Mouse (Mus musculus) CD8-positive naive resting alpha-beta T cell, adult 2 months (primary cell): ENCODE measurements around the gene P2rx7.

Experiments
- DNase-seq, 2 experiments: peaks; one replicate each; pipeline ENCODE4 v3.0.0; 2022; ENCODE audit warnings: low read depth in 2 of 2, low spot score in 2 of 2

The P2rx7 gene

DNA sequence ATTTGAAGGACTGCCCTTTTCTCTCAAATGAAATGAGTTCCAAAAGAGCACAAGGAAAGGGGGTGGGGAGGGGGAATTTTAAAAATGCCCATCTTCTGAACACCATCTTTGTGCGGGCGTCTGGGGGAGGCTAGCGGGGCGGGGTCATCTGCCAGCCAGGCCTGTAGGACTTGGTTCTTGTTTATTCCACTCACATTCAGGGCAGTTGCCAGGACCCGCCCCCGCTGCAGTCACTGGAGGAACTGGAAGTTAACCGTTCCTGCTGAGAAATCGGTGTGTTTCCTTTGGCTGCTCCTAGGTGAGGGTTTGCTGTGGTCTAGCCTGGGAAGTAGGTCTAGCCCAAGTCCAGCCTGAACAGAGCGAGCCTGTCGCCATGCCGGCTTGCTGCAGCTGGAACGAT is at the start of gene P2rx7:
Gene P2rx7 (plus strand): TSS at position 211 of the 400 bp plus-strand sequence.
- no peak for DNase-seq

DNA sequence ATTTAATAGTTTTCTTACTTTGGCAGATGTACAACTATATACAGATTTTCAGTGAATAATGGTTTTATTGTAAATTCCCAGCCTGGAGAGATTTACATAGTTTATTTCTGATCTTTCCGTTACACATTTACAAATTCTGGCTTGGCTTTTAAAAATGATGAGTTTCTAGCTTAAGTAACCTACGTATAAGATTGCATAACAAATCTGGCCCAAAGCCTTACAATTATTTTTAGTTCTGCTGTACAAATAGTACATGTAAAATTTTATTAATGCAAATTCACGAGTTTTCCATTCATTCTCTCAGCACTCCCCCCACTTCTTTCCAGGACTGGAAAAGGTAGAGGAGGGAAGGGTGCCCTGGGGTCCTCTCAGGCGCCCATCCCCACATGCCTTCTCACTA is 48.2 kb upstream of the P2rx7 start:
- no peak for DNase-seq

DNA sequence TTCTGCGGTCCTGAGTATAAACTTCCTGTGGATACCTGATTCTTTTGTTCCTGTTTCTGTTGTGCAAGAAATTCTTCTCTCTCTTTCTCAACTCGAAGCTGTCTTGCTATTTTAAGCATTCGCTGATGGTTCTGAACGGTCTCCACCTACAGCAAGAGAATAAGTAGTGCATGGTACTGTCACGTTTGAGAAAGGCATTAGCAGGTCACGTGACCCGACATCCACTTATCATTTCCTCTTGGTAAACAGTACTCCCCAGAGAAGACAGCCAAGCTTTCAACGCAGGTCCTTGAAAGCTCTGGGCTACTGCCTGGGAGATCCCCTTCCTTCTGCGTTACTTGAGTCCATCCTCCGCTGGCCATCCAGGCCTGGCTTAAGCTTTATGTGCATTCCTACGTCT is 41.5 kb upstream of the P2rx7 start:
- peak; percentile 42 to 61 for DNase-seq

DNA sequence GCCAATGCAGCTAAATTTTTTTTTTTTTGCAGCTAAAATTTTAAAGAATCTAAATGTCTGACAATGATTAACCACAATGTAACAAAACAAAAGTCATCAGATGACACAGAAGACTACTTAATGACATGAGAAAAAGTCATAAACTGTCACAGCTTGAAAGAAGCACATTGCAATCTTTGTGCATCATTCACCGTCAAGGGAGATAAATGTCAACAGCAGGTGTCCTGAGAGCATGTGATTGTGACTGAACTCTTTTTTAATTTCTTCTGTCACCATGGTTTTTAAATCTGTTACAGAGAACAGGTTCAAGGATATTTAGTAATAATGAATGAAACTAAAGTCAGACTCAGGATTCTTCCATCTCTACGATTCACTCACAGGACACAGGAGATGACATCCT is 38.8 kb upstream of the P2rx7 start:
- DNase-seq: no peak

DNA sequence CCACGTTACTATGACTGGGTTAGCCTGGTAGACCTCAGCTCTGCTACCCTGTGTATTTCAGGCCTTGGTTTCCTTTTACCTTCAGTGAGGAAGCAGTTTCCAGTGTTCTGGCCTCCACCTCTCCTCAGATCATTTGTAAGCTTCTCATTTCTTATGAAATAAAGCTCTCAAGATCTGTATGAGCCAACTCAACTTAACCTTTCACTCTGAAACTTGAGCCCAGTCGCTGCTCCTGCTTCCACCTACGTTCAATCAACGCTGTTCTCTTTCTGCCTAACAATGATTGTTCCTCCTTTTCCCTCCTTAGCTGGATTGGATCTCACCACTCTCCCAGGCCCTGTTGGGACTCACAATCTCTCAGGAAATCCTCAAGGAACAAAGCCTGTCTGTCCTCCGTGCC is 32.1 kb upstream of the P2rx7 start:
- no peak for DNase-seq

DNA sequence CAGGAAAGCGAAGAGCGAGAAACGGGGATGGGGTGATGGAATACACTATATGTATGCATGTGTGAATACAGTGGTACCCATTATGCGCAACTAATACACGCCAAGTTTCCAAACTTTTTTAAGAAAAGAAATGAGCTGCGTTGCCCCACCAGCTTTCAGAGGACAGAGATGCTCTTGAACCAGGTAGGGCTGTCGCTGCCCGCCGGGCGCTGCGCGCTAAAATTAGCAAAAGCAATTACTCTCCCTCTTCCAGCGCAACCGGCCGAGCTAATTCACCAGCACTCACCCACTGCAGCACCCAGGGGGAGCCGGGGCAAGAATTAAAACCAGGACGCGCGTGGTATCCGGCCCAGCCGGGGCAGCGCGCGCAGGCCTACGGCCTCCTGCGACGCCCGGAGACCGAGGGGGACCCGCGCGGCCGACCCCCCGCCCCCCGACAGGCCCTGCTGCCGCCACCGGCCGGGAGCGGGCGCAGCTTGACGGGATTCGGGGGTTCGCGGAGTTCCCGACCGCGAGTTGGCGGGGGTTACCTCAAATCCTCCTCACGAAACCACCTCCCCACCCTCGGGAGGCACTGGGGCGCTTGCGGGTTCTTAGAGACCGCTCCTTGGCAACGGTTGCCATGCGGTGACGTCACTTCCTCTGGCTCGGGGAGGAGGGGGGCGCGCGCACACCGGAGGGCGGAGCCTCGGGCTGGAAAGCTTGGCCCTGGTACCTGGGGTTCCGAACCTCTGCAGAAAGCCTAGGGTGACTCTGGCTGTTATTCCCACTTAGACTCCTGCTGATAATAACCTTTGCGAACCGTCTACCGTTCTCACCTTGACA is 29.6 kb upstream of the P2rx7 start, which contains the start of gene Ift81:
Gene Ift81 (minus strand): TSS at position 611 of the 825 bp plus-strand sequence.
- peak; percentile 95 to 96 for DNase-seq

DNA sequence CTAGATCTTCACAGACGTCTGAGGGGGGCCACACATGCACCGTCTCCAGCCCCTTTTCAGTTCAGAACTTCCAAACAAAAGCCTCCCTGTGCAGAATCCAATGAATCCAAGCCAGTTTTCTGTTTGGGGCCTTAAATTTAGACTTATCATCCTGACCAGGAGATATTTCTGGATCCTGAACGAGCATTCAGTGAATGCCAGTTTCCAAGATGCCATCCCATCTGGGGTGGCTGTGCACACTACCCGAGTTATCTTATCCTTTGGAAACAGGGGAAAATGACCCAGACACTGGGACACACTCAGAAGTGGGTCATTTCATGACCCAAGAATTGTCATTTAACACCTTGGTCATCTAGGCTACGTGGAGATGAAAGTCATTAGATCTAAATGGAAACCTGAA is 26.0 kb upstream of the P2rx7 start:
- no peak for DNase-seq

DNA sequence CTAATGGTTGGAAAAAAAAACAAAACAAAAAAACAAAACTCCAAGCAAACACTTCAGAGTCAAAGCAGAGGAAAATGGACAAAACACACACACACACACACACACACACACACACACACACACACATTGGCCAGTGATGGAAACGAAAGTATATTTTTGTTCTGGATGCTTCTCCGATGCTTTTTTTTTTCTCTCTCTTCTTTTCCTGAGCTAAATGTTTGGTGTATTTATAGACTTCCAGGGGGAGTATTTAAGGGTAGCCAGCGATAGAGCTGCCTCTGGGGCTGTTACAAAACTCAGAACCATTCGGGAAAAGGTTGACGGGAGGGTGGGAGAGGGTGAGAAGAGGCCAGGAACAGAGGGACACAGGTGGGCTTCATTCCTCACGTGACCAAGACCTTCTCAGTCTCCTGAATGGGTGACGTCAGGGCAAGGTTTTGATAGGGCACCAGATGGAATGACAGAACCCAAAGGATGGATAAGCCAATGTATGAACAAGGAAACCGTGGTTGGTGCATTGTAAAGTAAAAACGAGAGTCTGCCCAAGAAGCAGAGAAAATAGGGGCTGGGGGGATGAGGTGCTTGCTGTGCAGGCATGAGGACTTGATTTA is 23.9 kb upstream of the P2rx7 start:
- DNase-seq: no peak

DNA sequence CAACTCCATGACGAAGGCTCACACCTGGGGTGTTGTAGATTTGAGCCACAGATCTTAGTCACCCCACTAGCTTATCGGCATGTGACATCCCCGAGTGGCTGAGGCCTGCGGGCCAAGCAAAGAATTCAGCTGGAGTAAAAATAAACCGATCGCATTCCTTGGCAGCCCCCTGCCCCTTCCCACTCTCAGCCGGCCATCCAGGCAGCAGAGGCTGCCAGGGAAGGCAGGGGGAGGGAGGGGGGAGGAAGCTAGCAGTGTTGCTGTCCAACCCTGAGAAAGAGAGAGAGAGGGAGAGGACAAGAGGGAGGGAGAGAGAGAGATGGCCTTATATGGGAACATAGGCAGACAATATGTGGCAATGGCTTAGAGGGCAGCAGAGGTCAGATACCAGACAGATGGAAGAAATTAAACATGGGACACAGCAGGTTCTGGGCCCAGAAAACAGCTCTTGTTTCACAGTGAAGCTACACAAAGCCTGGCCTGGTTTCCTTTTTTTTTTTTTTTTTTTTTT is 22.3 kb upstream of the P2rx7 start:
- no peak for DNase-seq

DNA sequence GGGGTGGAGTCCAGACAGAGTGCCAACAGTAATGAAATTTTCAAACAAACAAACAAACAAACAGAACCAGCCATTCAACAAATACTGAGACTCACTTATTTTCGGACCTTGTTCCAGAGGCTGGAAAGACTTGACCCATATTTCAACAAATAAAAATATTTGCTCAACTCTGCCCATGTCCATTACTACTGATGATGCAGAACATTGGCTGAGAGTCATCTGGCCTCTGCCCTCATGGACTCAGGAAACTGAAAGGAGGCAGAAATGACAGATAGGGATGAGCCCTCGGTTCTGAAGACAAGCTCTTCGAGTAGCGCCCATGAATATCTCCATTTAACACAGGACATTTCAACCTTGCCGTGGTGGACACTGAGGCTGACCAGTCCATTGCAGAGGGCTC is 21.2 kb upstream of the P2rx7 start:
- DNase-seq: no peak

DNA sequence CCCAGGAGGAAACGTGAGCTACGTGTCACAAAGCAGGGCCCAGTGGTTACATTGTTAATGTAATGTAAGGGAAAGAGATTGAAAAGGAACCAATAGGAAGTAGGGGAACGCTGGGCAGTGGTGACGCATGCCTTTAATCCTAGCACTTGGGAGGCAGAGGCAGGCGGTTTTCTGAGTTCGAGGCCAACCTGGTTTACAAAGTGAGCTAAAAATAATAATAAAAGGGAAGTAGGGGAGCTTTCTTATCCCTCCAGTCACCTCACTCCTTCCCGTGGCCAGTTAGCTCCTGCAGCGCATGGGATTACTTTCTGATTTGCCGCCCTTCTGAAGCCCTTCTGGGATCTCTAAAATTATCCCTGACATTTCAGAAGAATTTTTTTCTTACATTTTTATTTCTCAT is 19.9 kb upstream of the P2rx7 start:
- DNase-seq: no peak

DNA sequence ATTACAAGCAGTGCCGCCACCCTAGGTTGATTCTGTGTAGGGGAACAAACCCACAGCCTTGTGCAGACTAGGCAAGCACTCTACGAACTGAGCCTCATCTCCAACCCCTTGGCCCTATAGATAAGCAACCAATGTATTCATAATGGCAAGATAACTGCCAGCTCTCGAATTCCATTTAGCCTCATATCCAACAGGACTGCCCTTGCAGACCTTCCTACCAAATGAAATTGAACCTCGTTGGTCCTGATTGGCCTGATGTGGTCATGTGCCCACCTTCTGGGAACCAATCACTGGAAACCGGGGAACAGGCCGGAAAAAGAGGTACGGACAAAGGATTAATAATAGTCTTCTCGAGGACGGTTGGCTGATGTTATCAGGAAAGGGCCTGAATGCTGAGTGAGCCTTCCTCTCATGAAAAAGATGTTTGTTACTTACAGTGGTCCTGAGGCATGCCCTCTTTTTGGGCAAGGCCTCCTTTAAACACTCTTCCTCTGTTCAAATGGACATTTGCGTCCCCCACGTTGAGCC is 18.7 kb upstream of the P2rx7 start:
- DNase-seq: no peak

DNA sequence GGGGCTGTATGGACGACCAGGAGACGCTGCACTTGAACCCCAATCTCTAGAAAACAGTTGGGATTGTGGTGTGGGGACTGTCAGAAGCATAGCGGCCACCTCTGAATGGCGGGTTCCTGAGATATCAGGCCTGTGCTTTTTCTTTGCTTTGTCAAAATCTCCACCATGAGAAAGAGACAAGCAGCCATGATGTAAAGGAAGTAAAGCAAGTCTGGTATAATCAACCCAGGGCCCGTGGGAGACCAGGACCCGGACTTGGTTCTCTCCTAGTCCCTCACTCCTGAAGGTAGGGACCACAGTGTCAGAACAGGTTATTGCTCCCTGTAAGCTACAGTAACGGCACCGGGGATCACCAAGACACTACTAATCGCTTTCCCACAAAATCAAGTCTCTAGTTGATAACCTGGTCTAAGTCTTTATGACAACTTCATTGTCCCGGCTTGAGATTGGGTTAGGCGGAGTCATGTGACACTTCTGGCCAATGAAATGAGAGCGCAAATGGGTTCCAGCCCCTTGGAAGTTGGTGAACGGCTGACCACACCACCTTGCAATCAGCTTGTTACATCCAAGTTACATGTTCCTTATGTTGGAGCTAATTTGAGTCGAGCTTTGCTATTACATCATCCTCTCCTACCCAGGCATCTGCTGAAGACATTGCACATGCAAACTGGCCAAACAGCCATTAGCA is 18.0 kb upstream of the P2rx7 start:
- no peak for DNase-seq

DNA sequence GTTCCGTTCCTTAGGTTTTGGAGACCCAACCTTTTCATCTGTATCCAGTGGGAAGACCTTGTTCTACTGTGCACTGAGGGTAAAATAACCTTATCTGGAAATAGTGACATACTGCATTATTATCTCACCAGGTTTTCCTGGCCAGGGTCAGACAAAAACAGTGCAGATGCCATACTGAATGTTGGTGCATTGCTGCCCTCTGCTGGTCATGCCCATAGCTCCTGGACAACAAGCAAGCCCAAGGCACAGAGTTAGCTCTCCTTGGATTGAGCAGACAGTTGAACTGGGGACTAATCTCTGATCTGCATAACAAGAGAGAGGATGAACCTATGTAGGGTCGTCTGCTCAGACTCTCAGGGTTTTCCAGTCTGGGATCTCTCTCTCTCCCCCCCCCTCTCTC is 16.5 kb upstream of the P2rx7 start:
- peak; percentile 67 to 80 for DNase-seq

DNA sequence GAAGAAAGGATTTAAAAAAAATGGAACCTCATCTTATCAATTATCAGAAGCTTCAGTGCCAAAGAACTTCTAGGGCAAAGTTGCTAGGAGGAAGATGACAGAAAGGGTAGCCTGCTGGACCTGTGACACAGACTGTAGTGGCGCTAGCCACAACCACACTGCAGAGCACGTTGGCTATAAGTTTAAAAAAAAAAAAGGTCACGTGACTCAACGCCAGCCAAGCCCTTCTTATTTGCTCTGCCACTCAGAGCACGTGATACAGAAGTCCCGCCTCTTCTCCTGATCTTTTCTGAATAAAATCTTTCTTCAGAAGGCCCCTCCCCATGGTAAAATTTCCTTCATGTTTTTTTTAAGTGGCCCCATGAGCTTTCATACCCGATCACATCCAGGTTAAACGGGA is 8.5 kb upstream of the P2rx7 start:
- no peak for DNase-seq

DNA sequence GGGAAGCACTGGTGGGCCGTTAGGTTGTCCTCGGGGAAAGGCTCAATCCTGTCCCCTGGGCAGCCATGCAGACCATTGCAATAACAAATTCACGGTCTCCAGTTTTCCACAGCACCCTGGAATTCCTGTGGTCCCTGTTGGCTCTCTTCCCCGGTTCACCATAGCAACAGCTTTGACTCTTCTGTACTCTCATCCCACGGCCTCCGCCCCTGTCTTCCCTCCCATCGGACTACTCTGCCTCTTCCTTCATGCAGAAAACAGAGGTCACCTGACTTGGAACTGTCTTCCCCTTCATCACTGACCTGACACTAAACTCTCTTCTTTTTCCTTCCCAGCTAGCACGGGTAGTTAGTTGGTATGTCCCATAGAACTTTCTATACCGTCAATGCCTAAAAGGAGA is 7.4 kb upstream of the P2rx7 start:
- DNase-seq: no peak

DNA sequence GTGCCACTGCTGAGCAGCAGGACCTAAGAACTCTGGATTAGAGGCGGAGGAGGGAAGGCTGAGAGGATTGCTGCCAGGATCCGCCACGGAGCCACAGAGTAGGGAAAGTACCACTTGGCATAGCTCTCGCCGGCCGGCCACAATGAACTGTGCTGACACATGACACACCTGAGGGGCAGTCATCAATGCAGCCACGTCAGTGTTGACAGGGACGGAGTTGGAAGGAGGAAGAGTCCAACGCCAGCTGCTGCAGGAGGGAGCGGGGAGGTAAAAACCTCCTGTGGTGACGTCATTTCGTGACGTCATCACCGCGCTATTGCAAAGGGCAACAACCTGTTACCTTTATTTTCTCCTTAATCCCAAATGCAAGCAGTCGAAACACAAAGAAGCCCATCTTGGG is 6.8 kb upstream of the P2rx7 start:
- no peak for DNase-seq

DNA sequence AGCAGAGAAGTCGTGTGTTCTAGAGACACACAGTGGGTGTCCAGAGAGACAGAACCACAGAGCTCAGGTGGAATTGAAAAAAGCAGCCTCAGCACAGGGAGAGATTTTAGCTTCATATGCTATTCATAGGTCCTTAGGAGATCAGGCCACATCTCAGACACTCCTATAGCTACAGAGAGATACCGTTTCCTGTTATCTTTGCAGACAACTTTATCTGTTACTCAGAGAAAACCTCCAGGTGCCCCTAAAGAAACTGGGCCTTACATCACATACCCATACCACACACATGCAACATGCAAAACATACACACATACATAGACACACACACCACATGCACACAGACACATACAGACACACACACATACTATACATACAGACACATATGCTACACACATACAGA is 5.4 kb upstream of the P2rx7 start:
- no peak for DNase-seq

DNA sequence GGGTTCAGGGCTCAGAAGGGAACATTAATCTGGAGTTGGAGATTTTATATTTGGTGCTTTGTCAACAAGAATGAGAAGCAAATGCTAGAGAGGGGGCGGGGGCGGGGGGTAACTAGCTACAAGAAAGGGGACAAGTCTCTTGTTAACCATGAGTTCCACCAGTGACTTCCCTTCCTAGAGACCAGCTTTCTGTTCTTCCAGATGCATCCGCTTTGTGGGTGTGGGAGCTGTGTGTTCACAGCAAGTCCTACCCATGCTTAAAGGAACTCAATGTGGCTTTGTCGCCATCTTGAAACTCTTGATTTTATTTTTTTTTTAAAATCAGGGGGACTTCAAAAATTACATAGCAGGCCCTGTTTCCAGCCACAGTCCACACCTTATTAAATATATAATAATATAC is 4.2 kb upstream of the P2rx7 start:
- DNase-seq: no peak

DNA sequence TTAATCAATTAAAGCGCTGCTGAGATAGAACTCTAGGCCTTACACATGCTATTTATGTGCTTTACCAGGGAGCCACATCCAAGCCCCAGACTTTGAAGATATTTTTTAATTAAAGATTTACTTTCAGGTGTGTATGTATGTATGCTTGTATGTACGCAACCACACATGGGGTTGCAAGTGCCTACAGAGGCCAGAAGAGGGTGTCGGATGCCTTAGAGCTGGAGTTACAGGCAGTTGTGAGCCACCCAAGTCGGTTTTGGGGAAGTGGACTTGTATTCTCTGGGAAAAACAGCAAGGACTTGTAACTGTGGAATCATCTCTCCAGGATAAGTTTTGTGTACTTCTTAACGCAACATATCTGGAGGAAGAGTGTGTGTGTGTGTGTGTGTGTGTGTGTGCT is 3.7 kb upstream of the P2rx7 start:
- DNase-seq: no peak

DNA sequence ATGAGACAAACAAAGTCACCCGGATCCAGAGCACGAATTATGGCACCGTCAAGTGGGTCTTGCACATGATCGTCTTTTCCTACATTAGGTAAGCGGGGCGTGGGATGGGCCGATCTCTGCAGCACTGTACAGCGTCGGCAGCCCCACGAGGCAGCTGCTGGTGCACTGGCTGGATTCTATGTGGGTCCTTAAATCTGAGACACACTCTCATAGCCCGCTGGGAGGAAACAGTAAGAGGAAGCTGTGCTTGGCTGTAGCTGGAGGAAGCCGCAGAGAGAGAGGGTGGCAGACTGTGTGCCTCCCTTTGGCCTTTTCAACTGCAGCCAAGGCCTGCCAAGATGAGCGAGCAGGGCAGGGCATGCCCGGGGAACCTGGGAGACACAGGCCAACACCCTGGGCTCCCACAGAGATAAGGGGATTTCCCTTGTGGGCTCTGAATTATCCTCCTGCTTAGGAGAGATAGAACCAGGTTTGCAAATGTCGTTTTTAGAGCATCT is 448 bp downstream of the P2rx7 start:
- peak; percentile 25 to 35 for DNase-seq

DNA sequence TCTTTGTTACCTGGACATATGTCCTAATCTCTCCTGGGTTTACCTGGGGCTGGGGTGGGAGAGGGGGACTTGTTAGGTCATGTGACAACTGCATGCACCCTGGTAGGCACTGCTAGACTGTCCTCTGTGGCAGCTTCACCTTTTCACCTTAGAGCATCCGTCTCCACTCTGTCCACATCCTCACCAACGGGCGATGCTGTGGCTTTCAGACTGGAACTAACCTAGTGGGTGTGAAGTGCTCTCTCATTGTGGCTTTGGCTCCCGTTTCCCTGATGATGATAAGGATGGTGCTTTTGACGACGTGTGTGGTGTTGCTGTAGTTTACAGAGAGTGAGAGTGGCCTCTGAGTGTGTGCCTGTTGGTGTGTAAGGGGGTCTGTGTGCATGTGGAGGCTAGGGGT is 1.6 kb downstream of the P2rx7 start:
- DNase-seq: peak; percentile 21 to 36
